Mouse (Mus musculus) urinary bladder, postnatal 25 days (tissue): ENCODE data around the gene Hcrtr2.

Experiments
- DNase-seq: peaks from one replicate; pipeline ENCODE4 v3.0.0; 2022; ENCODE audit warnings: low spot score

Hcrtr2 gene

DNA sequence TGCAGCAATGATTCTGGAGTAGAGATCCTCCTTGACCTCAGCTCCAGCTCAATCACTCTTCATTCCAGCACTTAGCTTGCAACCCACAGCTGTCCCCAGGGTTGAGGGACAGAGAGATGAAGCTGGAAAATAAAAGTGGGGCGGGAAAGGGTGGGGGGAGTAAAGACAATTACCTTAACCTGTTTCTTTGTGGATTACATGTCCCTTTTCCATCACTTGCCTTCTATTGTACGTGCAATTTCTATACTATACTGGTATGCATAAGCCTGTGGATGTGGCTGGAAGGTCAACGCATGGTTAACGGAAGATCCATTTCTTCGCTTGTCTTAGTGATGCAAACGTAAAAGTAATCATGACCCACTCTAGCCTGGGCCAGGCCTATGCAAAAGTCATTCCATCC lies at the start of gene Hcrtr2:
TSS of gene Hcrtr2 (minus strand) at position 101 of the 400 bp plus-strand sequence.
- no peak for DNase-seq

DNA sequence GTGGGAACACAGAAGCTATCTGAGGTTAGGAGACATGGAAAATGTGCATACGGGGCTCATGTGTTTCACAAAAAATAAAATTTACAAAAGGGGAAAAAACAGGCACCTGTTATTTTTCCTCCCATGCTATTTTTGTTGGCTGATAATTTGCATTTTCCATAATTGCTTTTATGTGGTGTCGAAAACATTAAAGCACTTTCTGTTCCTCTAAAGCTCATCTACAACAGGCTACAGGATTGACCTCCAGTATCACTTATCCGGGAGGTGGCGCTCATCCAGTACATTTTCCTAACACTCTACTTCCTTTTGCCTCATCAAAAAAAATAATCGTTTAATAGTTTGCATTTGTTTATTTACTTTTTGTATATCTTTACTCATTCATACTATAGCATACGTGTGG lies 41.2 kb upstream of the Hcrtr2 start:
- DNase-seq = no peak

DNA sequence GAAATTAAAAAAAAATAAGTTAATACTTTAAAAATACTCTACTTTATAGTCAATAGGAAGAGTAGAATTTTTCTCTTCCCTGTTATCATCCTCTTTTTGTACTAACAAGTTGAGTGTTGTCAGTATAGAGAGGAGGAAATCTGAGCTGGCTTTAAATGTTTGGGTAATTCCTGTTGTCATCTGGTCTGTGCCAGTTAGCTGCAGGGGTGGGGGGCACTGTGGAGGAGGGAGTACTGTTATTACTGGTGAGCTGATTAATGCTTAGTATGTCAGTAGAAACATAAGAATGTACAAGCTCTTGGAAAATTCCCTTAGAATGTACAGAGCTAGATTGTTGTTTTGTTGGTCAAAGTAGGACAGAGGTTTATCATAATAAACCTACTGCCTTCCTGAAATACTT lies 36.7 kb upstream of the Hcrtr2 start:
- DNase-seq = no peak

DNA sequence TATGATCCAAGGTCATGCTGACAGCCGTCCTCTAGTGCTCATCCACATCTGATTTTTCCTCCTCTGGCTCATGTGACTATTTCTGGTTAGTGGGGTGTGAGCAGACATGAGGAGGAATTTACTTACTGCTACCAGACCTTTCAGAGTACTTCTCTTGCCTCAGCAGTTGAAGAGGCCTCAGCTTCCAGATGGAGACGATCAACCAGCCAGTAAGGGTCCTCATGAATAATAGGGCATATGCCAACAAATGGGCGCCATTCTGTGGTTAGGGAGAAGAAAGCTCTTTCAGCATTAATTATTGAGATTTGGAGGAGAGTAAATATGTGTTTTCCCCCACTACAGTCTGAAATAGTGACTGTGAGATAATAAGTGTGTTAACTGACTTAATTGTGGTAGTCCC lies 28.7 kb upstream of the Hcrtr2 start:
- no peak for DNase-seq

DNA sequence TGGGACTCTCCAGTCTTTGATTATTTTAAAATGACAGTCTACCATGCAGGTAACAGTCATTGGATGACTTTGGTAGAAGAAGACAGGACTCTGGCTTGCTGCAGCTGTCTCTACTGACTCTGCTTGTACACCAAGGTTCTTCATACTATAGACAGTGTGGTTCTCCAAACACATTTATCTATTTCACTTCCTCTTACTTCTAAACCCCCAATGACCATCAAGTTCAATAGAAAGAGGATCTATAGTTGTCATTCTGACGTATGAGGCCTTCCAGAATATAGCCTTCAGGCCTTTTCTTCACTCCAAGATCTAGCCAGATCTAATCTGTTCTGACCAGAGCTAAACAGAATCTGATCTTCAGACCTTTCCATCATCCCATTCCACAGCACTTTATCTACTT lies 23.6 kb upstream of the Hcrtr2 start:
- DNase-seq = no peak

DNA sequence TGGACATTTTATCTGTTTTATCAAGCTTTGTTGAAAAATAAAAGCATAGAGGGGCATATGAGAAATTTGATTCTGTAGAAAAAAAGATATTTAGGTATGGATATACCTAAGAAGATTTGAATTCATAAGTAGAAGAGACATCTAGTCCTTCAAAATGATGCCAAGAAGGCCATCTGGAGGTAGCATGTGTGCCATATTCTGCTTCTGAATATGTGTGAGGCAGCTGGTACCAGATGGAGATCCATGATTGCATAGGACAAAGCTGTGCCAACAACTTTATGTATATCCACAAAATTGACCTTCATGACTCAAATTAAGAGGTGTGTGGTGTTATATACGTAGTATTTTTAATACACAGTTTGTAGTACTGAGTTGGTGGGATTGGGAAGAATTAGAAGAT lies 7.4 kb upstream of the Hcrtr2 start:
- no peak for DNase-seq

DNA sequence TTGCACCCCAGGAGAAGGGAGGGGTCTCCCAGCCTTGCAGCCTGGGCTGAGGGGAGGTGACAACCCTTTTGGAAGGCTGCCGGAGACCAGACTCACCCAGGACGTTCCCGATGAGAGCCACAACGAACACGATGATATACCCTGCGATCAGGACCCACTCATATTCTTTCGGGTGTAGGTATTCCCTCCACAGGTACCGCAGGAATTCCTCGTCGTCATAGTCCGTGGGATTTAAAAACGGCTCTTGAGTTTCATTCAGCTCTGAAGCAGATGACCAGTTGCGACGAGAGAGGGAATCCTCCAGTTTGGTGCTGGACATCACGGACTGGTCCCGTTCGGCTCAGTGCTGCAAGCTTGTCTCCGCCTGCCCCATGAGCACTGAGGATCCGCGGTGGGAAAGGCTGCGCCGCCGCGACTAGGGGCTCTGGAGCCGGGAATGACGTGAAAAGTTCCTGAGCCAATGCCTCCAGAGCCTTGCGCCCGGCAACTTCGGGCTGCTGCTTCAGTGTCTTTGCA lies 412 bp downstream of the Hcrtr2 start:
- peak; percentile 2 for DNase-seq

DNA sequence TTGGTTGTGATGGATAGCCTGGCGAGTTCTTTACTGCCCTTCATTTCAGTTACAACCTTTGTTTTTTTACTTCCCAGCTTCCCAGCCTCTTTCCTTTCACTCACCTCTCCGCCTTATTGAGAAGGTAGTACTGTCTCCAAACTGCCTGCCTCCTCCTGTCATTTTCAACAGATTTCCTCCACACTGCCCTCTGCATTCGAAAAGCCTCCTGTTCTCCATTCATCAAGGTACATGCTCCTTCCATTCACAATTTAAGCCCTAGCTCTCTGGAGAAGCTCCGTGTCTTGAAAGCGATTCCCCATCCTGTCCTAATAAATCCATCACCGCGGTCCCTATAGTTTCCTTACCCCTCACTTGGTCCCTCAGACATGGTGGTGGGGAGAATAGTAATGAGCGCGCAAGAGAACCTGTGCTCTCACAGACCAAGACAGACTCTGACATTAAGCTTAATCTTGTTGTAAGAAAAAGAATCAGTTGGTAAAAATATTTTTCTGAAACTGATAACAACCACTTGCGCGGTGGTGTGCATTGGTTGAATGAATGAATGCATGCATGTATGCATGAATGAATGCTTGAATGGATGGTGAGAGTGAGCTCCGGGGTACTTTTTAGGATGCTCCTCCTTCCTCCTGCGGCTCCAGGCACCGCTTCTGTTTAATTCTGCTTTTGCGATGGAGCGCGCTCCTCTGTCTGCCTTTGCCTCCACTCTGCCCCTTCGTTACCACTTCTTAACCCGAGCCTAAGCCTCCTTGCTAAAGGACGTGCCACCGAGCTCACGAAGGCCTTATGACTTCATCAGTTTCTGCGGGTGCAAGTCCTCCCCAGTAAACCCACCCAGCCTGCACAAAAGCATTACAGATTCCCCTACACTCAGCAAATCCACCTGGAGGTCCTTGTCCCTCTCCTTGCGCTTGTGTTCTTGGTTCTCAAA lies 1.3 kb downstream of the Hcrtr2 start:
- no peak for DNase-seq

DNA sequence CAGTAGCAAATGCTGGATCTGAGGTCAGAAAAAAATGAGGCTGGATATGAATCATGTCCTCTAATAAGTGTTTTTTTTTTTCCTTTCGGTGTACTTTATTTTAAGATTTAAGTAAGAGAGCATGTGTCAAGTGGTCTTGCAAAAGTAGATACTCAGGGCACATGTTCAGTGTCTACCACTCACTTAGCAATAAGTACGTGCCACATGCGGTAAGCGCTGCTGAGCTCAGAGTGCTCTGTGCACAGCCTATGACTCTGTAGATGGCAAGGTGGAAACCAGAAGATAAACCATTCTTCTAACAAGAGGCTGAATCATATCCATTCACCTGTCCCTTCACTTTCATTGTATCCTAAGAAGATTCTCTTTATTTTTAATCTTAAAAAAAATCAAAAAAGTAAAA lies 2.1 kb downstream of the Hcrtr2 start:
- no peak for DNase-seq

DNA sequence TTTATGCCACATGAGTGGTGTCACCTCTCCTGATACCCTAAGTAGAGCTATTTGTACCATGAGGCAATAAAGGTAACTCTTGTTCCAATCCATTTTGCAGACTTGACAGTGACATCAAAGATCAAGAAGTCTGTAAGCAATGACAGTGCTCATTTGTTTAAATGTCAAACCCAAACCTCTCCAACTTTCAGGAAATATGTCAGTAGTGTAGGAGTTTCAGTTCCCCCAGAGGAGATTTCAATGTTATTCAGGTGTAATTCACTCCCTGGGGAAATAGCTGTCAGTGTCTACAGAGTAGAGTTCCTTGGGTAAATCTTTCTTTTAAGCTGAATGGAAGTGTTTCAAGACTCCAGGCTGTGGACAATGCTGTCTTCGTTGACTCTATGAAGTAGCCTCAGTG lies 2.9 kb downstream of the Hcrtr2 start:
- DNase-seq = no peak

DNA sequence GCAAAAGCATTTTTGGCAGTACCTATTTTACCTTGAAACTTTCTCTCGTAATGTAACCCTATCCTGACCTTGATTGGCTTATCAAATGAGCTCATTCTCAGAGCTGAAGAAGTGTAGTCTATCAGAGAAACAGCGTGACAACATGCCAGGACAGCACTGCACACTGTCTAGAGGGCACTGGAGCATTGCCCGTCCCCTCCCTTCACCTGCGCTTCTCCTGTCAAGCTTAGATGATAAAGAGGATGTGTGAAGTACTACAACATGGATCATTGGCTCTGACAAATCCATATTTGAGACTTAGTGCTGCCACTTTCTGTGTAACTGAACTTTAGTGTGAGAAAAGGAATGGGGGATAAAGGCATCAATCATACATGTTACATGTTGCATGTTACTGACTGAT lies 5.4 kb downstream of the Hcrtr2 start:
- DNase-seq = no peak

DNA sequence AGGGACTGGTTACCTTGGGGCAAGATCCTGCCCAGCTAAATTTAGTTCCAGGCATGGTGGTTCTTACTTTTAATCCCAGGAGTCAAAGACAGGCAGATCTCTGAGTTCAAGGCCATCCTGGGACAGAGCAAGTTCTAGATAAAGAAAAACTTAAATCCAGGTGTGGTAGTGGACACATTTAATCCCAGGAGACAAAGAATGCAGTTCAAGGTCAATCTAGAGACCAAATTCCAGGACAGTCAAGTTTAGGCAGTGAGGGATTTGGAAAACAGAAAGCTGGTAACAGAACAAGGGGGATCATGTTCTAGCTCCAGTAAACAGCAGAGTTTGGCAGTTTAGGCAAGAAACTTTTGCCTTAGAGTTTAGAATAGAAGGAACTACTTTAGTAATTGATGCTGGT lies 8.6 kb downstream of the Hcrtr2 start:
- DNase-seq = no peak

DNA sequence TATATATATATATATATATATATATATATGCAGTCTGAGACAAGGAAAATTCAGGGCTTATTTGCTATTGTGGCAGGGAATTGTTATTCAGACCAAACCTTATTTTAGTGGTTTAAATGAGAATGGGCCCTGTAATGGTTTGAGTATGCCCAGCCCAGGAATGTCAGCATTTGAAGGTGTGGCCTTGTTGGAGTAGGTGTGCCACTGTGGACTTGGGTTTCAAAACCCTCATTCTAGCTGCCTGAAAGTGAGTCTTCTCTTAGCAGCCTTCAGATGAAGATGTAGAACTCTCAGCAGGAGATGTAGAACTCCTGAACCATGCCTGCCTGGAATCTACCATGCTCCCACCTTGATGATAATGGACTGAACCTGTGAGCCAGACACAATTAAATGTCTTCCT lies 9.7 kb downstream of the Hcrtr2 start:
- DNase-seq = no peak

DNA sequence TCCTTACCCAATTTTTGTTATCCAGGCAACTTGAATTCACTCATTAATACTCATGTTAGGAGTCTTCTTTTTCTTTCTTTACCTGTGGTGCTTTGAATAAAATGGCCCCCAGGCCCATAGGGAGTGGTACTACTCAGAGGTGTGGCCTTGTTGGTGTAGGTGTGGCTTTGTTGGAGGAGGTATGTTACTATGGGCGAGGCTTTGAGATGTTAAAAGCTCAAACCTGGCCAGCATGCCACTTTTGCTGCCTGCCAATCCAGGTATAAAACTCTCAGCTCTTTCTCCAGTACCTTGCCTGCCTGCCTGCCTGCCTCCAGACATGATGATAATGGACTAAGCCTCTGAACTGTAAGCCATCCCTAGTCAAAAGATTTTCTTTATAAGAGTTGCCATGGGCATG lies 11.4 kb downstream of the Hcrtr2 start:
- DNase-seq = no peak

DNA sequence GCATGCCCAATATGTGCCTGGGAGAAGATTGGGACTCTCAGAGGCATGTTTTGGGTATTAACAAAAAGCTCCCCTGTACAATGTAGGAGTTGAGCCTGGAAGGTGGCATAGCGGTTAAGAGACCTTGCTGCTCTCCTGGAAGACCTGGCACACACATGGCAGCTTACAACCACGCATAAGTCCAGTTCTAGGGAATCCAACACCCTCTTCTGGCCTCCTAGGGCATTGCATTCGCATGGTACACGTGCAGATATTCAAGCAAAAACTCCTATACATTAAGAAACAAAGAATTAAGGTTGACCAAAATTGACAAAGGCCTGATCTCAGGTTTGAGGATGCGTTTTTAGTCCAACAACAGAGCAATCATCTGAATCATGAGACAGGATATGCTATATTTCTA lies 32.3 kb downstream of the Hcrtr2 start:
- DNase-seq = no peak

DNA sequence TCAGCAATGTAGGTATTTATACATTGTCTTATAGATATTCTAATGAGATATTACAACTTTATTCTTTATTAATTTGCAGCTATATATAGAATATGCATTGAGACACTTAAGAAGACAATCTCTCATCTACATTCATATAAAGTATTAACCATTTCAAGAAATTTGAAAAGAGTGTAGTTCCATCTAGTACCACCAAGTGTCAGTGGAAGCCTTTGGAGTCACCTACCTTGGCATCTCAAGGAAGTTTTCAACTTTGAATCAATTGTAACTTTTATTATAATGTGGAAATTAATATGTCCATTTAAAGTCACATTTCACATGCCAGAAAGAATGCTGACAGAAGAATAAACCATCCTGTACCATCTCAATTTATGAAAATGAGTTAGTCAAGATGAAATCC lies 52.8 kb downstream of the Hcrtr2 start:
- DNase-seq = no peak

DNA sequence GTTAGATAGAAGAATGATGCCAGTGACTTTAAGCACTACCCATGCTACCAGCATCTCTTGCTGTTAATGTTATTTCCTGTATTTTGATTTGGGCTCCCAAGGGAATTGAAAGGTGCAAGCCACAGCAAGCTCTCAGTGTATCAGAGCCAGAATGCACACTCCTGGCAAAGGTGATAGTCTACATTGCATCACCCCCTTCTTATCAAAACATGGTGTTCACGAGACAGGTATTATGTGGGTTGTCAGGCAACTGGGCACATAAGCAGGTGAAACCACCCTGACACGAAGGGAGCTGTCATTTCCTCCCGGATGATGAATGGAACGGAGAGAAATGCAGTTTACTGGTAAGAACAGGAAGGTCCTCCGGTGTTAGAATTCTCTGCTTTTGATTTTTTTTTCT lies 65.9 kb downstream of the Hcrtr2 start:
- no peak for DNase-seq

DNA sequence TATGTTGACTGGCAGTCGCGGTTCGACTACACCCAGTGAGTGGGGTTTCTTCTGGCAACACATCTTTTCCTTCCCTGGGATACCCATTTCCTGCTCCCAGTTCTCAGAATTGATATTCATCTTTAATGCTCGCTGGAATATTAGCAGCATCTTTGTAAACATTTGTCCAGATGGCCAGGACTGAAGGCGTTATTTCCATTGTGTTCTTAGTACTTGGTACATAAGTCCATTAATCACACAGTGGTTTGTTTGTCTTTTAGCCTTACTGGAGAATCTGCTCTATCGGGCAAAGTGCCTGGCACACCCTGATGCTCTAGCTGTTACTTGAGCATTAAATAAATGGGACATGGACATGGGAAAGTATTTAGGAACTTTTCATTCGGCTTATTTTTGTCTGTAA lies 71.1 kb downstream of the Hcrtr2 start:
- DNase-seq = no peak

DNA sequence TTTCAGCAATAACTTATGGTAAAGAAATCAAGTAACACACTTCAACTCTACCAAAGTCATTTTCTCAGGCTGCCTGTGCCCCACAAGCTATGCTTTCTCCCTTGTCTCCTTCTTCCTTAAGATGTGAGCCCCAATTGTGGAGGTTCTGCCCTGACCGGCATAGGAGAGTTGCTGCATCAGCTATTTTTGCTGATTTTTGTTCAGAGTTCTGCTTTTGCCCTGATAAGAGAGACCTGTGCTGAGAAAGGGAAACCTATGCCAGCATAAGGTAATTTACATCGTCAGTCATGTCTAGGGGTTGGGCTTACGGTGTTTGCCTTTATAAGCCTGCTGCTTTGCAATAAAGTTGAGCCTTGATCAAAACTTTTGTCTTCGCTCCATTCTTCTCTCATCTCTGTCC lies 71.5 kb downstream of the Hcrtr2 start:
- DNase-seq = no peak

DNA sequence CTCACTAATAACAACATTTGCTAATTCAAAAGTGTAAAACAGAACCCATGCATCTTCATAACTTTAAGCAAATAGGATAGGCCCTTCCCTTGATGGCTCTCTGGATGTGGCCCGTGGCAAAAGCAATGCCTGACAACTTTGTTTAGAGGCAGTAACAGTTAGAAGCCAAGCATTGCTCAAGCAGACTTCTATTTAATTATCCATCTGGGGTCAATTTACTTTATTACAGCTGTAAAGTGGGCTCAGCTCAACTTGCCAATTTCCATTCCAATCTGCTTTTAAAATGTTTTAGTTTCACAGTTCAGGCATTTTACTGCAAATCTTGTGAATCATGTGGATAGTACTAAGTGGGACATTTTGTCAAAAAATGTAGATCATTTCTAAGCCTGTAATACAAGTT lies 81.3 kb downstream of the Hcrtr2 start:
- DNase-seq = no peak

DNA sequence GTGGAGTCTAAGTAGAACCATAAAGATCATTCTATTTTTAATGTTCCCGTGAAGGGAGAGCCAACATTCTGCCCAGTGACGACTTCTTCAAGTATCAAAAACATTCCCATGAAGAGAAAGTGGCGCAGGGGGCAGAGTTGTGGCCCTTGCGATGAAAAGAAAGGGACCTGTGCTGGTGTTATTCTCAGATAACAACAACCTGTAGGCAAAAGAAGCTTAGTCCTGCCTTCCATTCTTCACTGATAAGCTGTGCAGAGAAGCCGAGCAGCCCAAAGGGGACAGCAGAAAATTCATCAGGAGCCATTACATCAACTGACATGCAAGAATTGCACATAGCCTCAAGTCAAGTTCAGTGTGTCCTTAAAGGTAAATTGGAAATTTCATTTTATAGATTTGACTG lies 85.7 kb downstream of the Hcrtr2 start:
- DNase-seq = no peak

DNA sequence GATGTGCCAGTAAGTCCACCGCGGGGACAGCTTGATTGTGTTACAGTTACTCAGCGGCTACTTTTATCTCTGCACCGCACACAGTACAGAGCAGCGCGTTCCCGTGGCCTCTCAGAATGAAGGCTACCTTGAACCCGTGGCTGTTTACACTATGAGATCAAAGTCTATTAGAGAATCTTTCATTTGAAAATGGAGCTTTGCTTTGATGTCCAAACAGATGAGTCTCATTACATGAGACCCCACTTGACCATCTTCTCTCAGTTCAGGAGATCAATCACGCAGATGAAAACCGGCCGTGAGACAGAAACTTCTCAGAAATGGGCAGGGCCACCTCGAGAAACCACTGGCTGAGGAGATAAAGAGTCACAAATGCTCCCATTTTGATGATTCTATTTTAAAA lies 86.4 kb downstream of the Hcrtr2 start:
- no peak for DNase-seq

DNA sequence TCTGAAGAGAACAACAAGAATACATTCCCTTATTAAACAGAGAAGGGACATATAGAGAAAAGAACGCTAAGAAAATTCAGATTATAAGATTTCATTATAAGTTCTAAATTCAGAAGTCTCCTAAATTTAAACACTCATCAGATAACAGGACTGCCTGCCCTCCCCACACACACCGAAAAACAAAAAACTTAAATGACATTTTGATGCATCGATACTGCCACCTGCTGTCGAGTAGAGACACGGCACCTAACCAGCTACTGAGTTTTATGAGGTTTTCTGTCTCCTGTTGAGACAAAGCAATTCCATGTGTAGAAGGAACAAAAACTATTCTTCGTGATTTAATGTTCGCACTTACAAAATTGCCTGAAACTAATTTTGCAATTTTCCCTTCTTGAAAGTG lies 87.0 kb downstream of the Hcrtr2 start:
- peak; percentile 45 for DNase-seq

DNA sequence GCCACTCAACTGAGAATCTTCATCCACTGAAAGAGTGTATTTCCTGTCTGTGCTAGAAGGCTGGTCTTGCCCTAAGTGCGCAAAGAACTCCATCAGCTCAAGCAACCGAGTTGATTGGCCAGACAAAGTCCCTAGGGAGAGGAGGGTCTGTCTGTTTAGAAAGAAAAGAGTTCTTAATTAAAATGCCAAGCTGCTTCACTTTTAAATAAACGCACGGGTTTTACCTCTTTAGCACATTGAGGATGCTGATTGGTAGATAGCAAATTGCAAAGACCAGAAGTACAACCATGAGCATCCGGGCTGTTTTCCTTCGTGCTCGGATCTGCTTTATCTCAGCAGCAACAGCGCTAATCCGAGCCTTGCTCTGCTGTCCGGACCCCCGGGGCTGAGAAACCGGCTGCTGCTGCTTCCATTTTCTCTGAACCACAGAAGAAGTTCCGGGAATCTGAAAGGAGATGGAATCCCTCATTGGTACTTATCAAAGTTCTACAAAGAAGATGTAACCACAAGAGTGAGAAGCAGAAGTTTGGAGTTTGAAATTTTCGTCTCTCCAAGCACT lies 87.6 kb downstream of the Hcrtr2 start:
- DNase-seq = peak; percentile 9
